In the genomic region with DNA sequence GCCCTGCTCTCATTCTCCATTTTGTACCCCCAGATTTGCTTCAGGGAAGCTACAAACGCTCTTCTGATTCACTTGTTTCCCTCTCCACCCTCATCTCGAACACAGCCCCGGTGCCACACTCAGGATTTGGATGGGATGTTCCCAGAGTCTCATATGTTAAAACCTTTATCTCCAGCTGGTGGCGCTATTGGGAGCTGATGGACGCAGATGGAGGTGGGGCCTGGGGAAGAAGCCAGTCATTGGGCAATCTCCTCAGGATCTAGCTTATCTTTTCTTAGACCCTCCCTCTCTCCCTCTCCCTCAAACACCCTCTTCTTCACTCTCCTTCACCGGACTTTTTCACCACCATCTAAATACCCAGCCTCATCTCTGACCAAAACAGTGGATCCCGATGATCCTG, we compare ENCODE assay signal across 9 mouse cellular contexts. TPM values are rescaled to one million over a fixed set of nuclear protein-coding genes. Genes with fewer than 3 reads are reported as not detected.
DNase-seq lines count a peak whose midpoint lies in the region; ATAC-seq lines count a peak whose summit lies in the region.
"Had no signal": no experiment of that assay in that cellular context is flagged by ENCODE, and none has a peak within 500 bp of the region (broad histone marks: within the 10 kb centered on the region; RNA-seq: fewer than 3 reads in every experiment).

No protein-coding gene starts in this region.

- H3K36me3 ChIP-seq in kidney, embryonic 14.5 days (ENCODE audit: control insufficient read depth, insufficient read depth, low read length) = no peaks in the 10 kb centered on the region
- no peaks in the 10 kb centered on the region for H3K36me3 ChIP-seq in limb, embryonic 10.5 days
- H3K36me3 ChIP-seq: limb, embryonic 12.5 days had no signal

- H3K4me1 ChIP-seq in kidney, embryonic 14.5 days (ENCODE audit: control insufficient read depth, insufficient read depth, low read length) = no peaks in the 10 kb centered on the region
- H3K4me1 ChIP-seq in limb, embryonic 10.5 days = no peaks in the 10 kb centered on the region
- H3K4me1 ChIP-seq: limb, embryonic 12.5 days had no signal

- H3K27me3 ChIP-seq in kidney, embryonic 14.5 days (ENCODE audit: control insufficient read depth, insufficient read depth, low read length) = no peaks in the 10 kb centered on the region
- H3K27me3 ChIP-seq in limb, embryonic 10.5 days (ENCODE audit: low read depth, poor library complexity, severe bottlenecking) = no peaks in the 10 kb centered on the region
- H3K27me3 ChIP-seq: limb, embryonic 12.5 days had no signal

- no peak overlapping the region for H3K4me2 ChIP-seq in kidney, embryonic 14.5 days (replicated peaks; ENCODE audit: low read depth, low read length)
- H3K4me2 ChIP-seq: limb, embryonic 12.5 days had no signal

- H3K27ac ChIP-seq in kidney, embryonic 14.5 days (ENCODE audit: low read depth, low read length) = no peak overlapping the region
- H3K27ac ChIP-seq in limb, embryonic 10.5 days = no peak overlapping the region
- H3K27ac ChIP-seq: limb, embryonic 12.5 days had no signal

- ATAC-seq in kidney, embryonic 14.5 days (ENCODE audit: low FRiP score, low TSS enrichment) = no peak

- 29% methylated on average over 7 of the region's 7 CpGs for WGBS in kidney, embryonic 14.5 days
- 34% methylated on average over 7 of the region's 7 CpGs for WGBS in limb, embryonic 10.5 days

- DNase-seq in kidney, adult 9 months = peak; percentile 62
- DNase-seq in CD4-positive helper T cell, adult 2 months (ENCODE audit: low read depth, low spot score) = peak; percentile 22
- DNase-seq in WW6 (ENCODE audit: low read depth, low spot score) = peak; percentile 65
- peak; percentile 26 to 57 for DNase-seq in cerebellum, postnatal 14 days
- DNase-seq in layer of hippocampus, adult 9-10 months (ENCODE audit: low spot score) = peak; percentile 25
- DNase-seq in skeletal muscle tissue, adult 2 months (ENCODE audit: low read depth, low spot score) = peak; percentile 42
- no peak for DNase-seq in limb, embryonic 10.5 days (ENCODE audit: low spot score)

- no peak overlapping the region for H3K4me3 ChIP-seq in kidney, embryonic 14.5 days (ENCODE audit: low read length)
- H3K4me3 ChIP-seq in limb, embryonic 10.5 days = no peak overlapping the region
- H3K4me3 ChIP-seq: limb, embryonic 12.5 days had no signal

- H3K9me3 ChIP-seq in kidney, embryonic 14.5 days (ENCODE audit: control insufficient read depth, low read length) = no peaks in the 10 kb centered on the region
- H3K9me3 ChIP-seq in limb, embryonic 10.5 days (replicated peaks) = no peaks in the 10 kb centered on the region
- H3K9me3 ChIP-seq: limb, embryonic 12.5 days had no signal

- H3K9ac ChIP-seq in kidney, embryonic 14.5 days (ENCODE audit: low read depth, low read length) = no peak overlapping the region
- H3K9ac ChIP-seq: limb, embryonic 12.5 days had no signal

RNA-seq across cellular contexts. Expression of a gene that starts 31.9 kb away (rescaled TPM):
- polyA plus RNA-seq in kidney, embryonic 14.5 days (2014; fragmentation: Nextera tagmentation; extraction: Ambion mirVana) = 0.20 and 0.80 TPM in 2 replicates
- not detected in 2 replicates for polyA plus RNA-seq in limb, embryonic 10.5 days (2016; fragmentation: Nextera tagmentation; extraction: Ambion mirVana)

RNA-seq across cellular contexts. Expression of a gene that starts 32.1 kb away (rescaled TPM):
- polyA plus RNA-seq in kidney, embryonic 14.5 days (2014; fragmentation: Nextera tagmentation; extraction: Ambion mirVana) = 0.96 and 1.5 TPM in 2 replicates
- polyA plus RNA-seq in limb, embryonic 10.5 days (2016; fragmentation: Nextera tagmentation; extraction: Ambion mirVana) = 0.23 and 0.35 TPM in 2 replicates
